Mouse (Mus musculus) intestine, postnatal 0 days (tissue): Measurements from ENCODE around the gene Gm6899. TPM values are rescaled to one million over a fixed set of nuclear protein-coding genes. Genes with fewer than 3 reads are reported as not detected.

Experiments
- ATAC-seq: fragments of 200-750 bp; cut with Nextera tagmentation; 2 replicates; pipeline ENCODE4 v1.8.0; 2017; ENCODE audit warnings: mild to moderate bottlenecking, moderate TSS enrichment, moderate library complexity
- H3K27ac ChIP-seq: fragments of 300-500 bp; sonication (generic); 2 replicates; pipeline ENCODE4 v1.5.1; 2014; ENCODE audit warnings: mild to moderate bottlenecking, low read depth, low read length, moderate library complexity
- H3K27me3 ChIP-seq: fragments of 300-500 bp; sonication (generic); replicated peaks from 2 replicates; pipeline ENCODE4 v1.6.1; 2014; ENCODE audit warnings: low read length, mixed read lengths; ENCODE audit not compliant: control insufficient read depth, insufficient read depth
- H3K36me3 ChIP-seq: fragments of 300-500 bp; sonication (generic); 2 replicates; pipeline ENCODE4 v1.6.1; 2014; ENCODE audit warnings: mild to moderate bottlenecking, moderate library complexity; ENCODE audit not compliant: control insufficient read depth, insufficient read depth
- H3K4me1 ChIP-seq: fragments of 300-500 bp; sonication (generic); replicated peaks from 2 replicates; pipeline ENCODE4 v1.6.1; 2014; ENCODE audit warnings: antibody characterized with exemption, low read length, mixed read lengths; ENCODE audit not compliant: control insufficient read depth, insufficient read depth
- H3K4me2 ChIP-seq: fragments of 300-500 bp; sonication (generic); replicated peaks from 2 replicates; pipeline ENCODE4 v1.6.1; 2014; ENCODE audit warnings: low read depth, mild to moderate bottlenecking, moderate library complexity
- H3K4me3 ChIP-seq: fragments of 300-500 bp; sonication (generic); 2 replicates; pipeline ENCODE4 v1.5.1; 2014; ENCODE audit warnings: low read depth, low read length
- H3K9ac ChIP-seq: fragments of 300-500 bp; sonication (generic); 2 replicates; pipeline ENCODE4 v1.6.1; 2014; ENCODE audit warnings: mild to moderate bottlenecking, low read depth, low read length
- H3K9me3 ChIP-seq: fragments of 300-500 bp; sonication (generic); 2 replicates; pipeline ENCODE4 v1.6.1; 2016; ENCODE audit warnings: mixed run types; ENCODE audit not compliant: control insufficient read depth
- CTCF ChIP-seq: sonication (generic); IDR thresholded peaks from 2 replicates; pipeline ENCODE4 v1.5.1; 2016; ENCODE audit warnings: low read depth, mild to moderate bottlenecking, control low read depth, antibody characterized with exemption, moderate library complexity
- WGBS: fragments of 180-500 bp; shearing (Covaris S2); extraction: QIAGEN DNeasy Blood & Tissue Kit; methylation state at CpG from one replicate; pipeline ENCODE4 v1.1.7; 2014; 5-methylcytosine and 5-hydroxymethylcytosine counted together
- polyA plus RNA-seq: library from polyadenylated mRNA; unstranded; fragments of >200 nt; fragmentation: Nextera tagmentation; extraction: Ambion mirVana; gene quantifications from 2 replicates; pipeline ENCODE4 v1.2.1, GENCODE M21; 2015

Gene Gm6899
- polyA plus RNA-seq, 1 experiment from 2014 or later, result 0.27 TPM

- ATAC-seq, result no peak
- H3K4me3 ChIP-seq, result peak overlapping the region; percentile 90
- H3K4me1 ChIP-seq, result peaks cover 5% of the 10 kb centered on the region; the same call in 1 of the 2 replicates
- peak overlapping the region; percentile 79 for H3K27ac ChIP-seq
- no peaks in the 10 kb centered on the region for H3K36me3 ChIP-seq
- H3K9ac ChIP-seq, result peak overlapping the region; percentile 79
- H3K9me3 ChIP-seq, result no peaks in the 10 kb centered on the region
- TF ChIP-seq CTCF, result no peak
- H3K4me2 ChIP-seq, result peak overlapping the region; percentile 73
- no peaks in the 10 kb centered on the region for H3K27me3 ChIP-seq
- WGBS, result 16% methylated on average over 6 of the region's 6 CpGs
Observed at GRCm38 (mm10) chr11:26592395-26593053, 517 bp upstream of the Gm6899 start.

GRCm38 (mm10) chr11:26594487-26594886 is 1.4 kb downstream of the Gm6899 start:
- Histone ChIP-seq H3K4me2 (no peak overlapping the region), H3K9me3 (no peaks in the 10 kb centered on the region), H3K9ac (no peak overlapping the region), H3K27ac (no peak overlapping the region), H3K36me3 (no peaks in the 10 kb centered on the region), H3K27me3 (no peaks in the 10 kb centered on the region), H3K4me3 (no peak overlapping the region), H3K4me1 (peaks cover 5% of the 10 kb centered on the region; the same call in 1 of the 2 replicates)
- ATAC-seq, result no peak
- no peak for TF ChIP-seq CTCF
- WGBS, result 89% methylated on average over 1 of the region's 1 CpGs

DNA sequence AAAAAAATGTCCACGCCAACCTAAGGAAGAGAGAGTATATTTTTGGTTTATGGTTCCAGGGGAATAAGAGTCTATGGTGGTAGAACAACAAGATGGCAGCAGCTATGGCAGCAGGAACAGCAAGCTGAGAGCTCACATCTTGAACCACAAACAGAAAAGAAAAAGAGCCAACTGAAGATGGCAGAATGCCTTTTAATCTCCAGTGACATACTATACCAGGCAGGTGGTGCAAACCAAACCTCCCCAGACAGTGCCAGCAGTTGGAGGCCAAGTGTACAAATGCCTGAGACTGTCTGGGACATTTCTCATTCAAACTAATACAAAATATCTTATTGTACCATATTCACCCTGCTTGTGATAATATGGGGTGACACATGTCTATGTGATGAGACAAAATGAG is 3.1 kb downstream of the Gm6899 start:
- no peak overlapping the region for H3K27ac ChIP-seq
- no peaks in the 10 kb centered on the region for H3K27me3 ChIP-seq
- 85% methylated on average over 1 of the region's 1 CpGs for WGBS
- ATAC-seq, result no peak
- H3K4me3 ChIP-seq, result no peak overlapping the region
- H3K9me3 ChIP-seq, result no peaks in the 10 kb centered on the region
- H3K9ac ChIP-seq, result no peak overlapping the region
- H3K4me1 ChIP-seq, result peaks cover 5% of the 10 kb centered on the region; the same call in 1 of the 2 replicates
- no peak overlapping the region for H3K4me2 ChIP-seq
- TF ChIP-seq CTCF, result no peak
- no peaks in the 10 kb centered on the region for H3K36me3 ChIP-seq

- WGBS, result 59% methylated on average over 6 of the region's 6 CpGs
- no peaks in the 10 kb centered on the region for H3K36me3 ChIP-seq
- H3K27ac ChIP-seq, result no peak overlapping the region
- H3K9me3 ChIP-seq, result no peaks in the 10 kb centered on the region
- H3K4me1 ChIP-seq, result peaks cover 5% of the 10 kb centered on the region; the same call in 1 of the 2 replicates
- no peak for ATAC-seq
- no peak overlapping the region for H3K4me2 ChIP-seq
- H3K27me3 ChIP-seq, result no peaks in the 10 kb centered on the region
- H3K9ac ChIP-seq, result no peak overlapping the region
- no peak overlapping the region for H3K4me3 ChIP-seq
- TF ChIP-seq CTCF, result no peak
Observed at GRCm38 (mm10) chr11:26597145-26597544, 4.1 kb downstream of the Gm6899 start.

GRCm38 (mm10) chr11:26597761-26598160 is 4.7 kb downstream of the Gm6899 start:
- Histone ChIP-seq H3K36me3 (no peaks in the 10 kb centered on the region), H3K27me3 (no peaks in the 10 kb centered on the region), H3K4me1 (0 out of 2 replicates have a peak, but pooled peaks cover 2% of the 10 kb centered on the region), H3K9me3 (no peaks in the 10 kb centered on the region), H3K27ac (no peak overlapping the region), H3K4me2 (no peak overlapping the region), H3K9ac (no peak overlapping the region), H3K4me3 (no peak overlapping the region)
- no peak for ATAC-seq
- TF ChIP-seq CTCF, result no peak
- WGBS, result 78% methylated on average over 6 of the region's 6 CpGs

DNA sequence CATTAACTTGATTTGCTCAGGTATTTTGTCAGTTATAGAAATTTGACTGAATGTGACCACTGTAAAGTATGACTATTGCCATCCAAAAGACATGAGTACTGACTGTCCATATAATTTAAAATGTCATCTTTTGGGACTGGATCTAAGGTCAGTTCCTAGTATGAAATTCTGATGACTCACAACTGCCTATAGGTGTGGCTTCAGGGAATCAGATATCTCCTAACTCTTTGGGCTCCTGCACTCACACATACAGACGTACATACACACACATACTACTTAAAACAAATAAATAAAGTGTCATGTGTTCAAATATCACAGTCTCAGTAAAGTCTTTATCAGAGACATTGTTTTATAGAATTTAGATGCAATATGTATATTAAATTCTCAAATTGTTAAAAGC is 5.8 kb downstream of the Gm6899 start:
- no peaks in the 10 kb centered on the region for H3K36me3 ChIP-seq
- WGBS, result 54% methylated on average over 1 of the region's 1 CpGs
- no peak for ATAC-seq
- no peak overlapping the region for H3K4me3 ChIP-seq
- no peak for TF ChIP-seq CTCF
- no peaks in the 10 kb centered on the region for H3K27me3 ChIP-seq
- no peaks in the 10 kb centered on the region for H3K4me1 ChIP-seq
- H3K9me3 ChIP-seq, result no peaks in the 10 kb centered on the region
- H3K9ac ChIP-seq, result no peak overlapping the region
- H3K4me2 ChIP-seq, result no peak overlapping the region
- no peak overlapping the region for H3K27ac ChIP-seq
